ENCODE assay signal across 12 mouse cellular contexts in genomic region chr3:132274786-132275185, GRCm38 (mm10).
DNase-seq lines count a peak whose midpoint lies in the region; ATAC-seq and TF ChIP-seq lines count a peak whose summit lies in the region.
"Had no signal": no experiment of that assay in that cellular context is flagged by ENCODE, and none has a peak within 500 bp of the region (broad histone marks: within the 10 kb centered on the region; RNA-seq: fewer than 3 reads in every experiment).

No protein-coding gene starts in this region.

- DNase-seq in hindbrain, postnatal 0 days (ENCODE audit: low spot score): peak; percentile 60
- DNase-seq in ovary, postnatal 36 days (ENCODE audit: low spot score): peak; percentile 7
- DNase-seq in ovary, postnatal 10 days (ENCODE audit: low spot score): no peak
- peak; percentile 66 for DNase-seq in gastrocnemius, postnatal 14 days
- DNase-seq in layer of hippocampus, postnatal 25 days (ENCODE audit: extremely low spot score in 1 of 2, low spot score in 1 of 2): no peak
- DNase-seq in left cerebral cortex, adult 2 months (ENCODE audit: extremely low spot score in 1 of 2, low spot score in 2 of 2): no peak
- DNase-seq: layer of hippocampus, adult 9-11 months; thymus, postnatal 14 days had no signal

- H3K9me3 ChIP-seq in hindbrain, postnatal 0 days (ENCODE audit: low read length): no peaks in the 10 kb centered on the region
- H3K9me3 ChIP-seq in hindbrain, embryonic 12.5 days (replicated peaks): no peaks in the 10 kb centered on the region
- H3K9me3 ChIP-seq: intestine, embryonic 15.5 days; limb, embryonic 15.5 days had no signal

- no peak overlapping the region for H3K9ac ChIP-seq in hindbrain, postnatal 0 days (replicated peaks; ENCODE audit: low read length)
- H3K9ac ChIP-seq in hindbrain, embryonic 12.5 days: no peak overlapping the region
- H3K9ac ChIP-seq: intestine, embryonic 15.5 days; limb, embryonic 15.5 days had no signal

- H3K27me3 ChIP-seq in hindbrain, postnatal 0 days (ENCODE audit: insufficient read depth, low read length): no peaks in the 10 kb centered on the region
- no peaks in the 10 kb centered on the region for H3K27me3 ChIP-seq in hindbrain, embryonic 12.5 days
- H3K27me3 ChIP-seq: intestine, embryonic 15.5 days; limb, embryonic 15.5 days had no signal

- WGBS in hindbrain, postnatal 0 days: 44% methylated on average over 10 of the region's 10 CpGs
- WGBS in hindbrain, embryonic 12.5 days: 87% methylated on average over 10 of the region's 10 CpGs

- TF ChIP-seq CTCF in hindbrain, postnatal 0 days (IDR thresholded peaks at IDR 0.05; ENCODE audit: low read depth): no peak
- no peak for TF ChIP-seq CTCF in left cerebral cortex, adult 2 months (IDR thresholded peaks at IDR 0.05)

- no peak overlapping the region for H3K4me2 ChIP-seq in hindbrain, postnatal 0 days (ENCODE audit: low read depth, low read length)
- no peak overlapping the region for H3K4me2 ChIP-seq in hindbrain, embryonic 12.5 days (replicated peaks)
- H3K4me2 ChIP-seq: intestine, embryonic 15.5 days; limb, embryonic 15.5 days had no signal

- H3K36me3 ChIP-seq in hindbrain, postnatal 0 days (ENCODE audit: insufficient read depth, low read length): no peaks in the 10 kb centered on the region
- H3K36me3 ChIP-seq in hindbrain, embryonic 12.5 days: no peaks in the 10 kb centered on the region
- H3K36me3 ChIP-seq: intestine, embryonic 15.5 days; limb, embryonic 15.5 days had no signal

- H3K4me1 ChIP-seq in hindbrain, postnatal 0 days (ENCODE audit: insufficient read depth, low read length): no peaks in the 10 kb centered on the region
- no peaks in the 10 kb centered on the region for H3K4me1 ChIP-seq in hindbrain, embryonic 12.5 days
- H3K4me1 ChIP-seq: intestine, embryonic 15.5 days; limb, embryonic 15.5 days had no signal

- H3K27ac ChIP-seq in hindbrain, postnatal 0 days: no peak overlapping the region
- H3K27ac ChIP-seq in hindbrain, embryonic 12.5 days: no peak overlapping the region
- H3K27ac ChIP-seq in left cerebral cortex, adult 2 months: no peak overlapping the region
- H3K27ac ChIP-seq: intestine, embryonic 15.5 days; limb, embryonic 15.5 days had no signal

- intact Hi-C loops in gastrocnemius, postnatal 14 days (cut with DNase I; ENCODE audit: low total_unique reads): no loop called here
- intact Hi-C loops in left cerebral cortex, adult 2 months (cut with DNase I): no loop called here

- no peak overlapping the region for H3K4me3 ChIP-seq in hindbrain, postnatal 0 days (ENCODE audit: low read length)
- H3K4me3 ChIP-seq in hindbrain, embryonic 12.5 days: no peak overlapping the region
- H3K4me3 ChIP-seq in left cerebral cortex, adult 2 months: no peak overlapping the region
- H3K4me3 ChIP-seq: erythroblast, embryonic 14.5 days; intestine, embryonic 15.5 days; limb, embryonic 15.5 days had no signal

- ATAC-seq in hindbrain, postnatal 0 days: peak; percentile 59; the same call in 1 of the 2 replicates
- ATAC-seq in hindbrain, embryonic 12.5 days (ENCODE audit: low FRiP score): no peak
- ATAC-seq: intestine, embryonic 15.5 days had no signal

Comparison
In these comparisons a context has a peak if more than half of its experiments do, and no peak if none do; other contexts are left out.
1. DNase-seq: peak in hindbrain, postnatal 0 days (single experiment), ovary, postnatal 36 days (single experiment) and gastrocnemius, postnatal 14 days (single experiment); none in ovary, postnatal 10 days (single experiment), layer of hippocampus, postnatal 25 days (0 of 2) and left cerebral cortex, adult 2 months (0 of 2).